Mouse (Mus musculus): ENCODE data around the gene Nipal3. TPM values are rescaled to one million over a fixed set of nuclear protein-coding genes. Genes with fewer than 3 reads are reported as not detected.
A peak's percentile ranks its signal among the peaks of the same experiment; 100 is the strongest.

The Nipal3 gene
- total RNA-seq, 1 experiment from 2014 or later: 15.5 TPM

- no peak for DNase-seq
Observed at GRCm38 (mm10) chr4:135505794-135506193, 11.0 kb upstream of the Nipal3 start.

- DNase-seq: no peak
Observed at GRCm38 (mm10) chr4:135501587-135501986, 6.7 kb upstream of the Nipal3 start.

DNA sequence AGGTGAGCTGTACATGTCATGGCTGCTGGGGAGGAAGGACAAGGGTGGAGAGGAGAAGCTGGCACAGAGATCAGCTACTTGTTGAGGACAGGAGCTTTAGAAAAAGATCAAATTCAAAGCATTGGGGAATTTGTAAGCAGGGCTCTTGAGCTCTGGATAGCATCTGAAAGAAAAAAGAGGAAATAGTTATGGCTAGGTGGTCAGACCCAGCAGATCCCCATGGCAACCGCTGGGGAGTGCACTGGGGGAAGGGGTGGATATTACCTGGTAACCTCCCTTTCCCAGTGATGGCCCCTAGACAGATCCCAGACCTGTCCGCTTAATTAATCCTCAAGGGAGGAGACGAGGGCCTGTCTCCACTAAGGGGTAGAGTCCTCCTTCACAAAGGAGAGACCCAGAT is 5.0 kb upstream of the Nipal3 start:
- DNase-seq: no peak

GRCm38 (mm10) chr4:135498136-135498535 is 3.3 kb upstream of the Nipal3 start:
- DNase-seq: no peak

- DNase-seq: peak; percentile 74
Observed at GRCm38 (mm10) chr4:135495810-135496209, 972 bp upstream of the Nipal3 start.

- no peak for DNase-seq
Observed at GRCm38 (mm10) chr4:135495397-135495791, 556 bp upstream of the Nipal3 start.

DNA sequence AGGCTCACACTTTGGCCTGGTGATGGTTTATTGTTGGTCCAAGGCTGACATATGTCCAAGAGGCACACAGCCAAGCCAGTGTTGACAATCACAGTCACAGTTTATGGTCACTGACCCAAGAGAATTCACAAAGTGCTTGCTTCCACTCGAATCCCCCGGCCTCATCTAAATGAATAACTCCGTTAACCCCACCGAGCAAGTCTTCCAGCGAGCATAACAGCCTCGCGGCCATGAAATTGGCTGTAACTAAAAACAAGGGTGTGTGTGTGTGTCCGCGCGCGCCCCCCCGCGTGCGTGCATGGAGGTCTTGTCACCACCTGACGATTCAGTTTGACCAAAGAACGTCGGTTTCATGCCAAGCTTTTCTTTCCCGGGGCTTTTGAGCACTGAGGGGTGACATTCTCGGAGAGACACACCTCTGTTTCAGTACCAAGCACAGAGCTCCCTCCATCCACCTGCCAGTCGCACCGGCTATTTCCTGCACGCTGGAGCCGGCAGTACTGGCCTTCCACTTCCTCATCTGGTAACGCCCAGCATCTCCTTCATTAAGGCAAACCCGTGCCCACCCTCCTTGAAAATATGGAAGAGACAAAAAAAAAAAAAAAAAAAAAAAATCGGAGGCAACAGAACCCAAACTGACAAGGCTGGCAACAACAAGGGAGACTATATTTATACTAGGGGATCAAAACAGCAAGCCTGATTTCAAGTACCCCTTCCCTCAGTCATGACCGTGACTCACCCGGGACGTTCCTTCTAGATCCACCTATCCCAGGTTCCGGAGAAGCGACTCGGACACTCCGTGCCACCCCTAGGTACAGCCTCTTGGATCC is 932 bp downstream of the Nipal3 start:
- peak; percentile 43 for DNase-seq

GRCm38 (mm10) chr4:135493271-135493670 is 1.6 kb downstream of the Nipal3 start:
- no peak for DNase-seq

DNA sequence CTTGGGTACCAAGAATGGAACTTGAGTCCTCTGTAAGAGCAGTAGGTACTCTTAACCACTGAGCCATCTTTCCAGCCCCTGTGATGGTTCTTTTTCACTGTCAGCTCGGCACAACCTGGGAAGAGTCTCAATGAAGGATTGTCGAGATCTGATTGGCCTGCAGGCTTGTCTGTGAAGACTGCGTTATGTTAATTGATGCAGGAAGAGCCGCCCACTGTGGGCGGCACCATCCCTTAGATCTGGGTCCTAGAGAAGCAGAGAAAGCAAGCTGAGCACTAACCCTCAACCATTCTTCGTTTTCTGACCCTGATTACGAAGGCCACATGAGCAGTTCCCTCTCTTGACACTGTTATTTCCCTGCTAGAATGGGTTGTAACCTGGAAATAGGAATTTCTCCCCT is 5.6 kb downstream of the Nipal3 start:
- no peak for DNase-seq

GRCm38 (mm10) chr4:135486352-135486751 is 8.5 kb downstream of the Nipal3 start:
- DNase-seq: no peak

- no peak for DNase-seq
Observed at GRCm38 (mm10) chr4:135485086-135485485, 9.8 kb downstream of the Nipal3 start.

GRCm38 (mm10) chr4:135480370-135480769 is 14.5 kb downstream of the Nipal3 start:
- DNase-seq: no peak

DNA sequence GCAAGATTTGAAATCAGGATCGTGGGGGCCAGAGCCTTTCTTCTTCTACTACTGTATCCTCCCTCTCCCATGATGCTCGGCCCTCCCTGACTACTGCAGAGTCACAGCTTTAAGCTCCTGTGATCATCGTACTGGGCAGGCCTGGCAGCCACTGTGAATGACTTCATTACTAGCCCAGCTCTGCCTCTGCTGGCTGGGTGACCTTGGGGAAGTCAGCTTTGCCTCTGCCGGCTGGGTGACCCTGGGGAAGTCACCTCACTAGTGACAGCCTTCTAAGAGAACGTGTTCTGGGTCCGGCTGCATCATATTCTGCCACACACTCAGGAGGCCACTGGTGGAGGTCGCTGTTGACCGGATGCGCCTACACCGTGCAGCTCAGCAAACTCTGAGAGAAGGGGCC is 17.0 kb downstream of the Nipal3 start:
- peak; percentile 44 for DNase-seq

DNA sequence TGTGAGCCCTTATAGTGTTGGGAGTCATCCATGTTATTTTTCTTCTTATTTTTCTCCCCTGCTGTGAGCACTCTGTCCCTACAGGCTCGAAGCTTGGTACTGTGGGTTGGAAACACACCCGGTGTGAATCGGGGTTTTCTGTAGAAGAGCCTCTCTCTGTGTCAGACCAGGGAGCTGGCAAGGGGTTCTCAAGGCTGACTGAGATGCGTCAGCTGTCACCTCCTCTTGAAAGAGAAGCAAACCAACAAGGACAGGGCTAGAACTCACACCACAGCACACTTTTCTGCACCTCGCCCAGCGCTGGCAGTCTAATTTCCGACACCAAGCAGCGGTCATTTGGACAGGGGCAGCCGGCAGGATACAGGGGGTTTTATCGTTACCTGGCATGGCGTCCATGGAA is 31.4 kb downstream of the Nipal3 start:
- peak; percentile 45 for DNase-seq

- DNase-seq: no peak
Observed at GRCm38 (mm10) chr4:135453572-135453971, 41.3 kb downstream of the Nipal3 start.

DNA sequence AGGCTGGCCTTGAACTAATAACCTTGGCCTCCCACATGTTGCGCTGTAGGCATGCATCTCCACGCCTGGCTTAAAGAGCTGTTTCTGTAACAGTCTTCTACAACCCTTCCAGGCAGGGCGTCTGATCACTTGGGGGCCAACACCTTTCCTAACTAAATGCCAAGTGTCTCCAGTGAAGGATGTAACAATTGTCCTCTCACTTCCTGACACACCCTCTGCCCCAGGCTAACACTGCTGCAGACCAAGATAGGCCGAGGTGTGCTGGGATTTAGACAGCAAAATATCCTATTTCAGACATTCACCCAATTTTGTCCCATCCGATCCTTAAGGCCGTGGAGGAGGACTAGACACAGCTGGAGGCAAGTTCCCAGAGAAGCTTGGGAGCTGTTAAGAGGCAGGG is 41.7 kb downstream of the Nipal3 start:
- DNase-seq: no peak

DNA sequence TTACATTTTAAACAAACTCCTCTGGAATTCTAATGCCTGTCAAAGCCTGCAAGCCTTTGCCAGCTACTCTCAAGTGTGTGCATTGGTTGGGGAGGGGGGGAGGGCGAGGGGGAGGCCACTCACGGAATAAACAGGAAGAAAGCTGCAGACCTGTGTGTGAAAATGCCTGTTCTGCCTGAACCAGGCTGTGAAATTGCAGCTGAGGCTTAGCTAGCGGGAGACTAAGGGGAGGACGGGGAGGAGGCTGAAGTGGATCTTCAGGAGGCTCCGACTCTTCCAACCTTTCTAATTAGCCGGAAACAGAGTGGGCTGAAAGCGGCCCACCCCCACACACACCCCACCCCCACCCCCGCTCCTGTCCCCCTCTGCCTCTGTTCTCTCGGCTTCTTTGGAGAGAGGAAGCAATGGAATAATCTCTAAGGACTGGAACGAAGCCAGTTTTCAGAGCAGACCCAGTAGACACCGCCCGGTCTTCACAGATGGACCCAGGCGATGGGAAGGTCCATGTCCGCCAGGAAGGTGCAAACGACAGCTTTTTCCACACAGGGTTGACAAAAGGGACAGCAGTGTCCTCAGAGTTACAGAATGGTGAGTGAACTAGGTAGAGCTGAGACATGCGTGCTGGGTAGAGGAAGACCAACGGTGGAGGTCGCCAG is 43.4 kb downstream of the Nipal3 start:
- no peak for DNase-seq

- no peak for DNase-seq
Observed at GRCm38 (mm10) chr4:135442473-135442872, 52.4 kb downstream of the Nipal3 start.

- peak; percentile 52 for DNase-seq
Observed at GRCm38 (mm10) chr4:135439904-135440522, 54.8 kb downstream of the Nipal3 start.

DNA sequence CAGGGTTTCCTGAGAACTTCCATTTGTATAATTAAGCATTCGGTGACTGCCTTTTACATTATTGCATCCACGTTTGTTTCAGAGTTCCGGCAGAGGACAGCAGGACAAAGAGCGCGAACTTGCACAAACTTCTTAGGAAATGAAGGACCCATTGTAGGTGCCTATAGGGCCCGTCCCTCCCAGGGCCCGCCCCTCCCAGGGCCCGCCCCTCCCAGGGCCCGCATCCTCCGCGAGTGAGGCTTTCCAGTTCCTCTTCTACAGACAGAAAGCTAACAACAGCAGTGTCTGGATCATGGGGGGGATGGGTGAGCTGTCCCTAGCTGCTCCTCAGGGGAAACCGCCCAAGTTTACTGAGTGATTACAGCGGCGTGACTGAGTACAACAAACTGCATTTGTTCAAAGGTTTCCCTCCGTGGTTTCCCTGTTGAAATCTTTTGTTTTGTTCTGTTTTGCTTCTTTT is 55.6 kb downstream of the Nipal3 start:
- DNase-seq: peak; percentile 67

- no peak for DNase-seq
Observed at GRCm38 (mm10) chr4:135437924-135438323, 56.9 kb downstream of the Nipal3 start.

DNA sequence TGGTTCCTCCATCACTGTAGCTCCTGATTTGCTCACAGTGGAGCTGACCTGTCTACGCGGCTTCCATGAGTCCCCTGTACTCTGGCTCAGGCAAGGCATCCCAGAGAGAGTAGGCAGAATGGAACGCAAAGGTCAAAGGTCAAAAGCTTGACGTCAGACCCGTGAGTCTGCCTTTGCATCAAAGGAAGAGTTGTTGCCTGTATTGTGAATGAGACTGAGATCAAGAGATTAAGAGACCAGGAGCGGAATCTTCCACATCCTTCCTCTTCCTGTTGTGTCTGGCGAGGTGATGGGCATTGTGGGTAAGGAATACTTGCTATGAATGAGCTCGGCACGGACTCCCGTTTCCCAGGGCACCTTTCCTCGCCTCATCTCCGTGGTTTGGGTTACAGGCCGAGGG is 58.5 kb downstream of the Nipal3 start:
- peak; percentile 50 for DNase-seq

- no peak for DNase-seq
Observed at GRCm38 (mm10) chr4:135434395-135434789, 60.4 kb downstream of the Nipal3 start.

Measured in adrenal gland, postnatal 14 days (tissue).